Mouse (Mus musculus) spleen, adult 2 months (tissue): ENCODE data around the gene Pdpn. TPM values are rescaled to one million over a fixed set of nuclear protein-coding genes. Genes with fewer than 3 reads are reported as not detected.
"Not testable (repeated sequence)": the region's sequence is repeated elsewhere in the genome, so short reads cannot be mapped to it uniquely, and the experiment has no call there.

ENCODE experiments used
- DNase-seq, 2 experiments: peaks; one replicate each; pipeline versions ENCODE4 v3.0.0 to v3.0.0-alpha.2; 2012 to 2021; ENCODE audit warnings: low spot score in 2 of 2, low read depth in 1 of 2
- H3K27ac ChIP-seq: fragments of 200-500 bp; 2 replicates; pipeline ENCODE4 v1.5.1; 2012; ENCODE audit warnings: low read length, inconsistent platforms; ENCODE audit not compliant: insufficient read depth
- H3K27me3 ChIP-seq: fragments of 200-500 bp; 2 replicates; pipeline ENCODE4 v1.6.1; 2012; ENCODE audit warnings: mild to moderate bottlenecking, moderate library complexity, low read length, inconsistent platforms; ENCODE audit not compliant: control insufficient read depth, insufficient read depth
- H3K36me3 ChIP-seq: fragments of 200-500 bp; 2 replicates; pipeline ENCODE4 v1.6.1; 2012; ENCODE audit warnings: mild to moderate bottlenecking, low read length, inconsistent platforms; ENCODE audit not compliant: control insufficient read depth, insufficient read depth
- H3K4me1 ChIP-seq: fragments of 200-500 bp; 2 replicates; pipeline ENCODE4 v1.6.1; 2011; ENCODE audit warnings: inconsistent platforms; ENCODE audit not compliant: control insufficient read depth, insufficient read depth, insufficient read length
- H3K4me3 ChIP-seq: fragments of 200-500 bp; 2 replicates; pipeline ENCODE4 v1.5.1; 2011; ENCODE audit warnings: mild to moderate bottlenecking, inconsistent platforms; ENCODE audit not compliant: insufficient read depth, insufficient read length; ENCODE audit errors: extremely low read depth
- CTCF ChIP-seq: fragments of 200-500 bp; IDR thresholded peaks from 2 replicates; pipeline ENCODE4 v1.5.1; 2011; ENCODE audit warnings: mild to moderate bottlenecking, inconsistent platforms; ENCODE audit not compliant: insufficient read depth, insufficient read length, insufficient replicate concordance; ENCODE audit errors: extremely low read depth
- POLR2A ChIP-seq: fragments of 200-500 bp; IDR thresholded peaks from 2 replicates; pipeline ENCODE4 v1.6.1; 2011; ENCODE audit warnings: low read depth, low read length, inconsistent platforms
- WGBS: fragments of 180-500 bp; shearing (Covaris S2); methylation state at CpG from one replicate; pipeline ENCODE4 v1.1.7; 2018; 5-methylcytosine and 5-hydroxymethylcytosine counted together
- polyA plus RNA-seq: library from polyadenylated mRNA; depleted of rRNA; stranded (reverse); fragments of >200 nt; gene quantifications from 2 replicates; pipeline ENCODE4 v1.2.3, GENCODE M21; 2012; rRNA removed

Pdpn gene
- polyA plus RNA-seq: 0.18 and 0.28 TPM in 2 replicates

DNA sequence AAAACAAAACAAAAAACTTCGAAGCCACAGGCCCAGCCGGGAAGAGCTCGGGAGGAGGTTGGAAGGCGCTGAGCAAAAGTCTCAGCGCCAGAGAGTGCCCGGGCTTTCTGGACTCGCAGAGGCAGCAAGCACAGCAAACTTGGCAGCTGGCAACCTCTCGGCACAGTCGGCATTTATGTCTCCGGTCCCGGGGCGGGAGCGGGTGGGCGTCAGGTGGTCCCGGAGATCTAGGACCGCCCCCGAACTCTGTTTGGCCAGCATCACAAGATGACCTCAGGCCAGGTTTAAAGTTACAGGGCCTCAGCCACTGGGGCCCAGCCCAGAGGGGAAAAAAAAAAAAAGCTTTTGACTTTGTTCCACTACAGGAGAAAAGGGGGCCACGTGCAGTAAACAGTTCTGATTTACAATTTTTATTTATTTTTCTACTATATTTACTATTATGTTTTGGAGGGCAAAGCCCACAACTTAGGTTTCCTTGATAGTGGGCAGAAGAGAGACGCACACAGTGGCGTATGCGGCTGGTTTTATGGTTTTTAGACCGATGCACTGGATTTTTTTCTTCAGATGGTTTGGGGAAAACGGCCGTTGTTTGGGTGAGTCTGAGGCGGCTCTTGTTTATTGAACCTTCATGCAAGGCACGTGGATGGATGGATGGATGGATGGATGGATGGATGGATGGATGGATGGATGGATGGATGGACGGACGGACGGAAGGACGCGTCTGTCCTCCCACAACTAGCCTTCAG lies at the start of gene Pdpn:
TSS of gene Pdpn (minus strand) at position 240 of the 746 bp plus-strand sequence.
- TF ChIP-seq POLR2A (no peak), CTCF (no peak)
- WGBS: 12% methylated on average over 31 of the region's 31 CpGs
- no peak within 1 kb of the TSS for H3K4me3 ChIP-seq
- no peak within 1 kb of the TSS for H3K27ac ChIP-seq
- no peaks in the 10 kb centered on the region for H3K4me1 ChIP-seq
- DNase-seq: no peak
- H3K27me3 ChIP-seq: peaks cover 1% of the 10 kb centered on the region; the same call in 1 of the 2 replicates
- H3K36me3 ChIP-seq: no peaks in the 10 kb centered on the region

DNA sequence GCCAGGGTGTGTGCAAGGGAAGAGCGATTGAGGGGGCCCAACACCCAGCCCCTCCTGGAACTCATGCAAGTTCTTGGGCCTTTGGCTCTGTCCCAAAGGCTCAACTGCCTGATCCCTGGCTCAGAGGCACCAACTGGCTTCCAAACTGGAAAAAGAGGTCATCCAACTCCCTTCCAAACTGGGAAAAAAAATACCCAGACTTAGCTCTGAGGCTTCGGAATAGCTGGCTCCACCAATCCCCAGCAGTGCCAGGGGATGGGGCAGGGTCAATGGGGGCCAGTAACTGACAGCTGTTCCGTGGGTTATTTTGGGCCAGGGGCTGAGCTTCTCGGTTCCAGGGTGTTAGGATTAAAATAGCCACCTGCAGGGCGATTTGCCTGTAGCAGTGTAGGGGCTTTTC lies 49.3 kb upstream of the Pdpn start:
- Histone ChIP-seq H3K27me3 (no peaks in the 10 kb centered on the region), H3K27ac (no peak overlapping the region), H3K4me3 (no peak overlapping the region), H3K4me1 (no peaks in the 10 kb centered on the region), H3K36me3 (no peaks in the 10 kb centered on the region)
- DNase-seq: no peak
- WGBS: 38% methylated on average over 5 of the region's 5 CpGs
- no peak for TF ChIP-seq POLR2A
- TF ChIP-seq CTCF: no peak

DNA sequence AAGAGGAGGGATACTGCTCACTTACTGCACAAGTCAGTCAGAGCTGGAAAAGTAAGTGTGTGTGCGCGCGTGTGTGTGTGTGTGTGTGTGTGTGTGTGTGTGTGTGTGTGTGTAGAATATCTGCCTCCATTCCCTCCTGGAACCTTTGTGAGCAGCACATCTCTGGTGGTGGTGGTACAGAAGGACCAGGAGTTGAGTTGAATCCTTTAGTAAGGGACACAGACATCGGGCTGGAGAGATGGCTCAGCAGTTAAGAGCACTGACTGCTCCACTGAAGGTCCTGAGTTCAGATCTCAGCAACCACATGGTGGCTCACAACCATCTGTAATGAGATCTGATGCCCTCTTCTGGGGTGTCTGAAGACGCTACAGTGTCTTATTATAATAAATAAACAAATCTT lies 46.1 kb upstream of the Pdpn start:
- not testable (repeated sequence) for H3K4me3 ChIP-seq, DNase-seq, H3K4me1 ChIP-seq, H3K27me3 ChIP-seq, H3K36me3 ChIP-seq, H3K27ac ChIP-seq
- WGBS: 84% methylated on average over 5 of the region's 5 CpGs

DNA sequence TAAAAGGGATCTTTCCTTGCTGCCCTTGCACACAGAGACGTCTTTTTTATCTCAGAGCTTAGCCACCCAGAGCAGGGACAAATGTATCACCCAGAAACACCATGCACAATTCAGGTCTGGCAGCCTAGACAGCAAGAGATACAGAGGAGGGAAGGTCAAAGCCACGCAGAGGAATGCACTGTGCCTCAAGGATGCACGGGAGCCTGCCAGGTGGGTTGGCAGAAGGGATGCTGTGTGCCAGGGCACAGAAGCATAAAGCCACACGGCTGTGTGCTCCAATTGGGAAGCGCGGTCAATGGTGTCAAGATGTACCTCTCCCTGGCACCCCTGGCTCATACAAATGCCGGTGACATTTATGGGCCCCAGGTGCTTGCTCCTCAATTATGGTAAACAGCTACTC lies 42.1 kb upstream of the Pdpn start:
- WGBS: 83% methylated on average over 7 of the region's 7 CpGs
- no peak overlapping the region for H3K4me3 ChIP-seq
- H3K27ac ChIP-seq: no peak overlapping the region
- no peaks in the 10 kb centered on the region for H3K36me3 ChIP-seq
- H3K27me3 ChIP-seq: no peaks in the 10 kb centered on the region
- TF ChIP-seq POLR2A: no peak
- no peak for TF ChIP-seq CTCF
- H3K4me1 ChIP-seq: no peaks in the 10 kb centered on the region
- DNase-seq: no peak

DNA sequence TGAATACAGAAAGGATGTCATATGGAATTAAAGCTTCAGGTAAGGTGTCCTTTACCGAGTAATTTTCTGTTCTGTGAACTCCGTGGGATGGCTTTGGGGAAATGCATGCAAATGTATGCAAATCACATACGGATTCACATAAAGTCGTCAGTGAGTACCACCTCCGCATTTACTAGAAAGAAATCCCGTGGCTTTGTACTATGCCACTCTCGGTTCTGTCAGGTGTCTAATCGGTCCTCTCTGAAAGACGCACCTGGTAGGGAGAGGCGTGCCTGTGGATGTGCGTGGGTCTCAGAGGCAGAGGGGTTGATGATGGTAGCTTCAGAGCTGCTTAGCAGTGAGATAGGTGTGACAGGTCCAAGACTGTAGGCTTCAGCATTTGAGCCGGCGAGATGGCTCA lies 40.4 kb upstream of the Pdpn start:
- TF ChIP-seq POLR2A (no peak), CTCF (no peak)
- H3K36me3 ChIP-seq: no peaks in the 10 kb centered on the region
- DNase-seq: no peak
- H3K4me3 ChIP-seq: no peak overlapping the region
- no peaks in the 10 kb centered on the region for H3K27me3 ChIP-seq
- H3K4me1 ChIP-seq: no peaks in the 10 kb centered on the region
- WGBS: 88% methylated on average over 13 of the region's 13 CpGs
- no peak overlapping the region for H3K27ac ChIP-seq

DNA sequence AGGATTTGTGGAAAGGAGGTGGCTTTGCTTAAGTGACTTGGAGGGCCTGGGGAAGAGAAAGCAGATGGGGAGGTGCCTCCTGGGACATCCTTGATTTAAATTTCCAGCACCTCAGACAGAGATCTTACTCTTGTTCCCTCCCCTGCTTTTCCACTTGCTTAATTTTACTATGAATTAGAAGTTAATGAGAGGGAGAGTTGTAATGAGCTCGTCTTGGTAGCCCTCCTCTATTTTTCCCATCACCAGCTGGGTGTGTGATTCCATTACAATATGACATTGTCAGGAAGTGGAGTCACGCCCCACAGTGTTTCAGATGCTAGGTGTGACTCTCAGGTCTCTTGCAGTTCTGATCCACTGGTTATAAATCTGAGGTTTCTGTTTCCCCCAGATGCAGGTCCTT lies 36.7 kb upstream of the Pdpn start:
- Histone ChIP-seq H3K27me3 (no peaks in the 10 kb centered on the region), H3K4me3 (no peak overlapping the region), H3K36me3 (no peaks in the 10 kb centered on the region), H3K27ac (no peak overlapping the region), H3K4me1 (no peaks in the 10 kb centered on the region)
- TF ChIP-seq CTCF (no peak), POLR2A (no peak)
- DNase-seq: no peak
- WGBS: 67% methylated on average over 2 of the region's 2 CpGs

DNA sequence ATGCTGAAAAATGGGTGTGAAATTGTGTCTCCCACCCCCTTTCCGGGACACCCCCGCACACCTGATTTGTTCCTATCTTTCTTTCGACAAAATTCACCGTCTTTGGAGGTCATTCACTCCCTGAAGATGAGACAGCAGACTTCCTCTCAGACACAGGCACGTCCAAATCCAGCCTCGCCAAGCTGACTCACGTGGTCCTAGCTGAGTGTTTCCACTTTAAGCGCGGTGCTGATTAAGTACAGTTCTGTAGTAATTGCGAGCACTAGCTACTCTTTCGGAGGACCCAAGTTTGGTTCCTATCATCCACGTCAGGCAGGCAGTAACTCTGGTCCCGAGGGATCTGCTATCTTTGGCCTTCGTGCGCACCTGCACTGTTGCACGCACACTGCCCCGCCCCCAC lies 35.6 kb upstream of the Pdpn start:
- no peak for TF ChIP-seq CTCF
- TF ChIP-seq POLR2A: no peak
- H3K36me3 ChIP-seq: no peaks in the 10 kb centered on the region
- DNase-seq: no peak
- H3K27ac ChIP-seq: no peak overlapping the region
- 88% methylated on average over 17 of the region's 17 CpGs for WGBS
- no peaks in the 10 kb centered on the region for H3K27me3 ChIP-seq
- H3K4me3 ChIP-seq: no peak overlapping the region
- H3K4me1 ChIP-seq: no peaks in the 10 kb centered on the region

DNA sequence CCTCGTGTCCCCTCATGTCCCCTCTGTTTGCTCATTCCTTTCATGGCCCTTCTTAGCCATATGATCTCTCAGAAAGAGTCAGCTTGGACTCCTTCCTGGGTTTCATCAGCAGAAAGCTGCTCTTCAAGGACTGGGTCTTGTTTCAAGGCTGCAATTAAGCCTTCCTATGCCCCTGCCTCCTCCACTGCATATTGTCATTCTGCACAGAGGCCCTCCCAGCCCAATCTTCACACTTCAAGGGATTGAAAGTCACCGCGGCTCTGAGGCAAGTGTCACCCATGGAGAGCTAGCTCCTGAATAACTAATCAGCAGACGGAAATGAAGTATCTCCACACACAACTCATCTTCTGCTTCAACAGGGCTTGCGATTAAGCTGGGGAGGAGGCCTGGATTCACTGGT lies 34.8 kb upstream of the Pdpn start:
- Histone ChIP-seq H3K36me3 (no peaks in the 10 kb centered on the region), H3K4me1 (no peaks in the 10 kb centered on the region), H3K27ac (no peak overlapping the region), H3K4me3 (no peak overlapping the region), H3K27me3 (no peaks in the 10 kb centered on the region)
- no peak for DNase-seq
- TF ChIP-seq CTCF (no peak), POLR2A (no peak)
- WGBS: 64% methylated on average over 5 of the region's 5 CpGs
